Mouse (Mus musculus) heart, embryonic 11.5 days (tissue): ENCODE measurements around the gene Tepsin. TPM values are rescaled to one million over a fixed set of nuclear protein-coding genes. Genes with fewer than 3 reads are reported as not detected.

Experiments used
- ATAC-seq: fragments of 200-750 bp; cut with Nextera tagmentation; replicated peaks from 2 replicates; pipeline ENCODE4 v1.8.0; 2017; ENCODE audit warnings: moderate library complexity; ENCODE audit not compliant: insufficient number of reproducible peaks, low FRiP score, low TSS enrichment
- H3K27ac ChIP-seq: fragments of 300-500 bp; sonication (generic); 2 replicates; pipeline ENCODE4 v1.5.1; 2014; ENCODE audit warnings: mild to moderate bottlenecking, low read depth, low read length
- H3K27me3 ChIP-seq: fragments of 300-500 bp; sonication (generic); 2 replicates; pipeline ENCODE4 v1.6.1; 2014; ENCODE audit warnings: mild to moderate bottlenecking, low read length, mixed read lengths; ENCODE audit not compliant: control insufficient read depth, insufficient read depth
- H3K36me3 ChIP-seq: fragments of 300-500 bp; sonication (generic); 2 replicates; pipeline ENCODE4 v1.6.1; 2014; ENCODE audit warnings: mild to moderate bottlenecking, low read length, moderate library complexity, mixed read lengths; ENCODE audit not compliant: control insufficient read depth, insufficient read depth
- H3K4me1 ChIP-seq: fragments of 300-500 bp; sonication (generic); 2 replicates; pipeline ENCODE4 v1.6.1; 2014; ENCODE audit warnings: low read length; ENCODE audit not compliant: control insufficient read depth, insufficient read depth
- H3K4me2 ChIP-seq: fragments of 300-500 bp; sonication (generic); 2 replicates; pipeline ENCODE4 v1.6.1; 2014; ENCODE audit warnings: mild to moderate bottlenecking, moderate library complexity
- H3K4me3 ChIP-seq: fragments of 300-500 bp; sonication (generic); 2 replicates; pipeline ENCODE4 v1.5.1; 2014; ENCODE audit warnings: low read depth, low read length
- H3K9ac ChIP-seq: fragments of 300-500 bp; sonication (generic); 2 replicates; pipeline ENCODE4 v1.6.1; 2014; ENCODE audit warnings: mild to moderate bottlenecking, low read depth, low read length, moderate library complexity
- H3K9me3 ChIP-seq: fragments of 300-500 bp; sonication (generic); replicated peaks from 2 replicates; pipeline ENCODE4 v1.6.1; 2016; ENCODE audit warnings: low read length; ENCODE audit not compliant: control insufficient read depth
- WGBS: fragments of 180-500 bp; shearing (Covaris S2); extraction: QIAGEN DNeasy Blood & Tissue Kit; methylation state at CpG from one replicate; pipeline ENCODE4 v1.1.7; 2014; ENCODE audit not compliant: insufficient replicate concordance; 5-methylcytosine and 5-hydroxymethylcytosine counted together
- polyA plus RNA-seq: library from polyadenylated mRNA; unstranded; fragments of >200 nt; fragmentation: Nextera tagmentation; extraction: Ambion mirVana; gene quantifications from 2 replicates; pipeline ENCODE4 v1.2.1, GENCODE M21; 2014

Gene Tepsin
- polyA plus RNA-seq, 1 experiment from 2014 or later: 14.6 TPM

GRCm38 (mm10) chr11:120049067-120049466 lies 49.5 kb downstream of the Tepsin start:
- no peaks in the 10 kb centered on the region for H3K9me3 ChIP-seq
- H3K27me3 ChIP-seq: peaks cover 40% of the 10 kb centered on the region
- no peaks in the 10 kb centered on the region for H3K36me3 ChIP-seq
- 84% methylated on average over 8 of the region's 8 CpGs for WGBS
- peaks cover 23% of the 10 kb centered on the region for H3K4me1 ChIP-seq
- no peak overlapping the region for H3K4me3 ChIP-seq
- no peak overlapping the region for H3K4me2 ChIP-seq
- no peak for ATAC-seq
- no peak overlapping the region for H3K27ac ChIP-seq
- no peak overlapping the region for H3K9ac ChIP-seq

GRCm38 (mm10) chr11:120048252-120048556 lies 50.3 kb downstream of the Tepsin start:
- Histone ChIP-seq H3K4me3 (no peak overlapping the region), H3K4me1 (peaks cover 23% of the 10 kb centered on the region), H3K9me3 (no peaks in the 10 kb centered on the region), H3K9ac (no peak overlapping the region), H3K4me2 (peak overlapping the region; percentile 97), H3K27me3 (peaks cover 42% of the 10 kb centered on the region), H3K27ac (no peak overlapping the region), H3K36me3 (no peaks in the 10 kb centered on the region)
- WGBS: 3% methylated on average over 23 of the region's 23 CpGs
- no peak for ATAC-seq

GRCm38 (mm10) chr11:120047531-120048251 lies 50.8 kb downstream of the Tepsin start:
- H3K27ac ChIP-seq: no peak overlapping the region
- ATAC-seq: no peak
- H3K36me3 ChIP-seq: no peaks in the 10 kb centered on the region
- peaks cover 42% of the 10 kb centered on the region for H3K27me3 ChIP-seq
- peak overlapping the region; percentile 61 for H3K4me3 ChIP-seq
- H3K4me1 ChIP-seq: peaks cover 23% of the 10 kb centered on the region
- WGBS: 14% methylated on average over 23 of the region's 23 CpGs
- H3K9ac ChIP-seq: no peak overlapping the region; the same call in 1 of the 2 replicates
- H3K4me2 ChIP-seq: peak overlapping the region; percentile 97
- H3K9me3 ChIP-seq: no peaks in the 10 kb centered on the region

GRCm38 (mm10) chr11:120046553-120047191 lies 51.9 kb downstream of the Tepsin start, which contains the start of gene Aatk:
Aatk (minus strand) TSS chr11:120047167.
- Histone ChIP-seq H3K4me2 (peak within 1 kb of the TSS; percentile 97), H3K27me3 (peaks cover 42% of the 10 kb centered on the region), H3K36me3 (no peaks in the 10 kb centered on the region), H3K27ac (no peak within 1 kb of the TSS), H3K9me3 (no peaks in the 10 kb centered on the region), H3K4me1 (peaks cover 27% of the 10 kb centered on the region), H3K9ac (peak within 1 kb of the TSS; percentile 48), H3K4me3 (peak within 1 kb of the TSS; percentile 61)
- WGBS: 1% methylated on average over 56 of the region's 63 CpGs
- ATAC-seq: no peak

- Histone ChIP-seq H3K4me2 (peak overlapping the region; percentile 97), H3K27ac (no peak overlapping the region), H3K36me3 (no peaks in the 10 kb centered on the region), H3K4me3 (peak overlapping the region; percentile 61), H3K4me1 (peaks cover 23% of the 10 kb centered on the region), H3K27me3 (peaks cover 42% of the 10 kb centered on the region), H3K9me3 (no peaks in the 10 kb centered on the region), H3K9ac (no peak overlapping the region)
- WGBS: 58% methylated on average over 11 of the region's 11 CpGs
- ATAC-seq: no peak
Measured at GRCm38 (mm10) chr11:120045839-120046552, 52.5 kb downstream of the Tepsin start.

GRCm38 (mm10) chr11:120045341-120045740 lies 53.2 kb downstream of the Tepsin start:
- H3K27me3 ChIP-seq: peaks cover 42% of the 10 kb centered on the region
- no peak for ATAC-seq
- H3K36me3 ChIP-seq: no peaks in the 10 kb centered on the region
- H3K27ac ChIP-seq: no peak overlapping the region
- H3K9ac ChIP-seq: no peak overlapping the region
- H3K9me3 ChIP-seq: no peaks in the 10 kb centered on the region
- no peak overlapping the region for H3K4me2 ChIP-seq
- H3K4me3 ChIP-seq: no peak overlapping the region
- H3K4me1 ChIP-seq: peaks cover 23% of the 10 kb centered on the region
- 64% methylated on average over 4 of the region's 4 CpGs for WGBS

- no peak overlapping the region for H3K4me2 ChIP-seq
- peaks cover 25% of the 10 kb centered on the region for H3K4me1 ChIP-seq
- peaks cover 23% of the 10 kb centered on the region for H3K27me3 ChIP-seq
- H3K9me3 ChIP-seq: no peaks in the 10 kb centered on the region
- no peak for ATAC-seq
- no peak overlapping the region; the same call in 1 of the 2 replicates for H3K9ac ChIP-seq
- WGBS: 69% methylated on average over 7 of the region's 7 CpGs
- no peak overlapping the region for H3K4me3 ChIP-seq
- no peaks in the 10 kb centered on the region for H3K36me3 ChIP-seq
- peak overlapping the region; percentile 57 for H3K27ac ChIP-seq
Measured at GRCm38 (mm10) chr11:120042141-120042838, 56.2 kb downstream of the Tepsin start.
